Mouse (Mus musculus): Measurements from ENCODE around the gene Xrcc5. TPM values are rescaled to one million over a fixed set of nuclear protein-coding genes. Genes with fewer than 3 reads are reported as not detected.
A peak's percentile ranks its signal among the peaks of the same experiment; 100 is the strongest.

Xrcc5 gene
- polyA plus RNA-seq, 2 experiments: 22.6 to 41.8 TPM

DNA sequence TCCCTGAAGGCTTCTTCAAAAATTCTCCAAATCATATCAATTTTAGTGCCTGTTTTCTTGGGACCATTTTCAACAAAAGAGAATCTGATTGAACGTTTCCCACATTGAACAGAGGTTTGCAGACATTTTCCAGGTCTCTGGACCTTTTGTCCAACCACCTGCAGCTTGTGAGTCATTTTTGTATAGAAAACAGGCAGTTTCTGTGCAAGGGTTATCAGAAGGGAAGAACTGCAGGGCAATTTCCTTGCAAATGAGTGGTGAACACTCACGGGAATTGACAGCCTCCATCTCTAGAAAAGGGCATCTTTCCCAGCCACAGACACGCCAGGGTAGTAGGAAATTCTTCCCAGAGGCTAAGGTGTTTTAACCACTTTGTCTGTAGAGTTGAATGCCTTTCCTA, 980 bp upstream of the Xrcc5 start:
- no peaks in the 10 kb centered on the region; the same call in 1 of the 2 replicates for H3K4me1 ChIP-seq (ENCODE audit: control insufficient read depth, insufficient read depth, low read length)
- no peaks in the 10 kb centered on the region for H3K27me3 ChIP-seq (ENCODE audit: control insufficient read depth, insufficient read depth, low read length)
- H3K36me3 ChIP-seq (ENCODE audit: control insufficient read depth, insufficient read depth, low read length): 0 out of 2 replicates have a peak, but pooled peaks cover under 1% of the 10 kb centered on the region
- ATAC-seq (ENCODE audit: low FRiP score, low read depth) (no peak), DNase-seq (ENCODE audit: low spot score) (no peak)
- no peaks in the 10 kb centered on the region for H3K9me3 ChIP-seq (ENCODE audit: control insufficient read depth, low read length)
- TF ChIP-seq POLR2A (IDR thresholded peaks at IDR 0.05; ENCODE audit: borderline replicate concordance, extremely low read depth, insufficient read depth, insufficient read length): no peak
- H3K4me2 ChIP-seq (replicated peaks; ENCODE audit: low read depth, low read length, severe bottlenecking): peak overlapping the region; percentile 48; the same call in 1 of the 2 replicates
- peak overlapping the region; percentile 47; the same call in 1 of the 2 replicates for H3K4me3 ChIP-seq (replicated peaks; ENCODE audit: low read length)
- H3K9ac ChIP-seq (ENCODE audit: low read depth, low read length, severe bottlenecking): no peak overlapping the region
- H3K27ac ChIP-seq (replicated peaks; ENCODE audit: low read depth, low read length): no peak overlapping the region
- 70% methylated on average over 3 of the region's 3 CpGs for WGBS

DNA sequence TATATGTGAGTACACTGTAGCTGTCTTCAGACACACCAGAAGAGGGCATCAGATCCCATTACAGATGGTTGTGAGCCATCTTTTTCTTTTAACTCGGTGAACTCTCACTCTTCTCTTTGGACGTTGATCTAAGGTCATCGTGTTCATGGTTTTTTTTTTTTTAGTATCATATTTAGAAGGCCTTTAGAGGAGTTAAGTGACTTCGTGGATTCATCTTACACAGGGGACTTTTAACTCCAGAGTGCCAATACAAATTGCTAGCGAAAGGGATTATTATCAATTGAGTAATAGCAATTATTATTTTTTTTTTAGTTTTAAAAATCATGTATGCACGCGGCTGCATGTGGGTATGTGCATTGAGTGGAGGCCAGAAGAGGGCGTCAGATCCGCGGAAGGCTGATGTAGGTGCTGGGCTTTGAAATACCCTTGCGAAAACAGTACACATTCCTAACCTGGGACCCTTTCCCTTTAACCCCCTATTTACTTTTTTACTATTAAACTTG, 491 bp upstream of the Xrcc5 start:
- WGBS: 5% methylated on average over 11 of the region's 11 CpGs
- TF ChIP-seq POLR2A (IDR thresholded peaks at IDR 0.05; ENCODE audit: borderline replicate concordance, extremely low read depth, insufficient read depth, insufficient read length): no peak

DNA sequence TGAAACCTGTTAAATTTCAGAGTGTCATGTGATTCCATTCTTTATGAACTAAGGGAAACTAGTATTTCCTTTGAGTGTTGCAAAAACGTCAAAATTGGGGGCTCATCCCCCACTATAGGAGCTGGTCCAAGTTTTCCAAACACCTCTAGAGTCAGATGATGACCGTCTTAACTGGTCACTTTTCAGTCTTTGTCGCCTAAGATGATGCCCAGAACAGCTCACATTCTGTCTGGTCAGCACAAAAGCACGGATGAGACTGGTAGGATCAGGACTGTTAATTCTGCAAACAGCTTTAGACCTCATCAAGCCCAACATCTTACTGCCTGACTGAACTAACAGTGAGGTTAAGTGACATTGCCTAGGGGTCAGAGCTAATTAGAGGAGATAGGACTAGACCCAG, 1.7 kb downstream of the Xrcc5 start:
- WGBS: 63% methylated on average over 4 of the region's 4 CpGs
- no peak for DNase-seq (ENCODE audit: low spot score)

More for the DNA sequence above, 491 bp upstream of the Xrcc5 start:
- H3K4me2 ChIP-seq (replicated peaks; ENCODE audit: low read depth, low read length, severe bottlenecking): peak overlapping the region; percentile 48
- peak overlapping the region; percentile 93 for H3K27ac ChIP-seq (replicated peaks; ENCODE audit: low read depth, low read length)
- H3K4me1 ChIP-seq (ENCODE audit: control insufficient read depth, insufficient read depth, low read length): no peaks in the 10 kb centered on the region; the same call in 1 of the 2 replicates
- peak overlapping the region; percentile 47 for H3K4me3 ChIP-seq (replicated peaks; ENCODE audit: low read length)
- peak overlapping the region; percentile 74 for H3K9ac ChIP-seq (ENCODE audit: low read depth, low read length, severe bottlenecking)
- H3K36me3 ChIP-seq (ENCODE audit: control insufficient read depth, insufficient read depth, low read length): peaks cover 5% of the 10 kb centered on the region; the same call in 1 of the 2 replicates
- H3K27me3 ChIP-seq (ENCODE audit: control insufficient read depth, insufficient read depth, low read length): no peaks in the 10 kb centered on the region
- ATAC-seq (ENCODE audit: low FRiP score, low read depth): peak; percentile 78
- peak; percentile 52 for DNase-seq (ENCODE audit: low spot score)
- no peaks in the 10 kb centered on the region for H3K9me3 ChIP-seq (ENCODE audit: control insufficient read depth, low read length)

DNA sequence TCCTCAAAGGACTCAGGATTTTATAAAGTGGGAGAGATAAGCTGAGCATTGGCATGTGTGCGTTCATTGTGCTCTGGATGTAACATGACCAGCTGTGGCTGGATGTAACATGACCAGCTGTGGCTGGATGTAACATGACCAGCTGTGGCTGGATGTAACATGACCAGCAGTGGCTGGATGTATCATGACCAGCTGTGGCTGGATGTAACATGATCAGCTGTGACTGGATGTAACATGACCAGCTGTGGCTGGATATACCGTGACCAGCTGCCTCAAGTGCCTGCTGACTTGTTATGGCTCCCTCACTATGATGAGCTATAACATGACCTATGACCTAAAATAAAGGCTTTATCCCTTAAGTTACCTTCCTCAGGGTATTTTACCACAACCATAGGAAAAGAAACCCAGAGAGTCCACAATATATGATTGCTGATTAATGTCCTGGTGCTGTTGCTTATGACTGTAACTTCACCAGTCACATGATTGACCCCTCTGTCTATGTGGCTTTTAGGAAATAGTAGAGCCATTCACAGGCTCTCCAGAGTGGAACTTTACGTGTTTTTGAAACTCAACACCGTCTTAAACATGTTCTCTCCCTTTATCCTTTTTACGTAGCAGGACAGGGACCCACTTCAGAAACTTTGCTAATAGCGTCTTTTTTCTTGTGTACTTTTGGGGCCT, 2.7 kb downstream of the Xrcc5 start:
- no peak for TF ChIP-seq POLR2A (IDR thresholded peaks at IDR 0.05; ENCODE audit: borderline replicate concordance, extremely low read depth, insufficient read depth, insufficient read length)
- Histone ChIP-seq H3K4me1 (ENCODE audit: control insufficient read depth, insufficient read depth, low read length) (no peaks in the 10 kb centered on the region; the same call in 1 of the 2 replicates), H3K36me3 (ENCODE audit: control insufficient read depth, insufficient read depth, low read length) (peaks cover 26% of the 10 kb centered on the region), H3K4me2 (replicated peaks; ENCODE audit: low read depth, low read length, severe bottlenecking) (no peak overlapping the region), H3K9me3 (ENCODE audit: control insufficient read depth, low read length) (no peaks in the 10 kb centered on the region), H3K27me3 (ENCODE audit: control insufficient read depth, insufficient read depth, low read length) (no peaks in the 10 kb centered on the region), H3K4me3 (replicated peaks; ENCODE audit: low read length) (no peak overlapping the region), H3K9ac (ENCODE audit: low read depth, low read length, severe bottlenecking) (no peak overlapping the region), H3K27ac (replicated peaks; ENCODE audit: low read depth, low read length) (0 out of 2 replicates have a peak overlapping the region, but pooled peaks have one; percentile 7)
- ATAC-seq (ENCODE audit: low FRiP score, low read depth): peak; percentile 49
- peak; percentile 70 for DNase-seq (ENCODE audit: low spot score)
- WGBS: 35% methylated on average over 6 of the region's 6 CpGs

More for the DNA sequence above, 1.7 kb downstream of the Xrcc5 start:
- H3K4me2 ChIP-seq (replicated peaks; ENCODE audit: low read depth, low read length, severe bottlenecking): no peak overlapping the region
- peaks cover 20% of the 10 kb centered on the region for H3K36me3 ChIP-seq (ENCODE audit: control insufficient read depth, insufficient read depth, low read length)
- no peak overlapping the region for H3K9ac ChIP-seq (ENCODE audit: low read depth, low read length, severe bottlenecking)
- H3K4me1 ChIP-seq (ENCODE audit: control insufficient read depth, insufficient read depth, low read length): no peaks in the 10 kb centered on the region; the same call in 1 of the 2 replicates
- no peak for ATAC-seq (ENCODE audit: low FRiP score, low read depth)
- 0 out of 2 replicates have a peak overlapping the region, but pooled peaks have one; percentile 3 for H3K27ac ChIP-seq (replicated peaks; ENCODE audit: low read depth, low read length)
- no peaks in the 10 kb centered on the region for H3K9me3 ChIP-seq (ENCODE audit: control insufficient read depth, low read length)
- no peaks in the 10 kb centered on the region for H3K27me3 ChIP-seq (ENCODE audit: control insufficient read depth, insufficient read depth, low read length)
- no peak overlapping the region for H3K4me3 ChIP-seq (replicated peaks; ENCODE audit: low read length)
- no peak for TF ChIP-seq POLR2A (IDR thresholded peaks at IDR 0.05; ENCODE audit: borderline replicate concordance, extremely low read depth, insufficient read depth, insufficient read length)

DNA sequence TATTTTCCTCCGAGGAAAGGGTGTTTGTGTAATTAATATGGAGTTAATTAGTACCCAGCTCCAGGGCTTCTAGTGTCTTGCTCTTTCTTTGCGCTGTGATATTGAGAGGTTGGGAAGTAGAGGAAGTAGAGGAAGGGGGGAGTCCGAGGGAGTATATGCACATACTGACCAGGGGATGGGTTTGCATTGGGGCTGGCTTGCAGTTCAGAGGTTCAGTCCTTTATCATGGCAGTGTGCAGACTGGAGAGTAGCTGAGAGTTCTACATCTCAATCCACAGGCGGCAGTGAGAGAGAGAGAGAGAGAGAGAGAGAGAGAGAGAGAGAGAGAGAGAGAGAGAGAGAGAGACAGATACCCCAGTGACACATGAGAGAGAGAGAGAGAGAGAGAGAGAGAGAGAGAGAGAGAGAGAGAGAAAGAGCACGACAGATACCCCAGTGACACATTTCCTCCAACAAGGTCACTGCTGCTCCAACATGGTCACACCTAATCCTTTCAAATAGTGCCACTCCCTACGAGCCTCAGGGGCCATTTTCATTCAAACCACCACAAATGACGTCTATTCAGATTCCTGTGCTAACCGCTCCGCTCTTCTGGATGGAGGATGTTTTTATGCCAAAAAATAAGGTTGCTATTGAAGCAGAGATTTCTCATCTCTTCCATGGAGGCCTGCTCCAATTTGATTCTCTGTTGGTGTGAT, 5.6 kb downstream of the Xrcc5 start:
- WGBS: 82% methylated on average over 9 of the region's 9 CpGs
- peaks cover 51% of the 10 kb centered on the region for H3K36me3 ChIP-seq (ENCODE audit: control insufficient read depth, insufficient read depth, low read length)

More for the DNA sequence above, 5.6 kb downstream of the Xrcc5 start:
- no peak overlapping the region for H3K27ac ChIP-seq (replicated peaks; ENCODE audit: low read depth, low read length)
- ATAC-seq (ENCODE audit: low FRiP score, low read depth): no peak
- H3K9ac ChIP-seq (ENCODE audit: low read depth, low read length, severe bottlenecking): no peak overlapping the region
- TF ChIP-seq POLR2A (IDR thresholded peaks at IDR 0.05; ENCODE audit: borderline replicate concordance, extremely low read depth, insufficient read depth, insufficient read length): no peak
- H3K27me3 ChIP-seq (ENCODE audit: control insufficient read depth, insufficient read depth, low read length): no peaks in the 10 kb centered on the region
- H3K4me3 ChIP-seq (replicated peaks; ENCODE audit: low read length): no peak overlapping the region
- no peak overlapping the region for H3K4me2 ChIP-seq (replicated peaks; ENCODE audit: low read depth, low read length, severe bottlenecking)
- no peaks in the 10 kb centered on the region for H3K9me3 ChIP-seq (ENCODE audit: control insufficient read depth, low read length)
- DNase-seq (ENCODE audit: low spot score): no peak
- no peaks in the 10 kb centered on the region; the same call in 1 of the 2 replicates for H3K4me1 ChIP-seq (ENCODE audit: control insufficient read depth, insufficient read depth, low read length)
